Mouse (Mus musculus) midbrain, embryonic 16.5 days (tissue): ENCODE measurements around the gene Bcl6b. TPM values are rescaled to one million over a fixed set of nuclear protein-coding genes. Genes with fewer than 3 reads are reported as not detected.
A peak's percentile ranks its signal among the peaks of the same experiment; 100 is the strongest.

Experiments
- ATAC-seq: fragments of 200-750 bp; cut with Nextera tagmentation; 2 replicates; pipeline ENCODE4 v1.8.0; 2017; ENCODE audit warnings: moderate TSS enrichment
- H3K27ac ChIP-seq: fragments of 300-500 bp; sonication (generic); 2 replicates; pipeline ENCODE4 v1.5.1; 2014; ENCODE audit warnings: mild to moderate bottlenecking, low read length, mixed read lengths
- H3K27me3 ChIP-seq: fragments of 300-500 bp; sonication (generic); 2 replicates; pipeline ENCODE4 v1.6.1; 2014; ENCODE audit warnings: low read depth, low read length, mixed read lengths; ENCODE audit not compliant: control insufficient read depth, insufficient read depth
- H3K36me3 ChIP-seq: fragments of 300-500 bp; sonication (generic); 2 replicates; pipeline ENCODE4 v1.6.1; 2014; ENCODE audit warnings: mild to moderate bottlenecking, low read length, moderate library complexity, mixed read lengths; ENCODE audit not compliant: control insufficient read depth, insufficient read depth
- H3K4me1 ChIP-seq: fragments of 300-500 bp; sonication (generic); 2 replicates; pipeline ENCODE4 v1.6.1; 2014; ENCODE audit warnings: mild to moderate bottlenecking, low read length, mixed read lengths; ENCODE audit not compliant: control insufficient read depth, insufficient read depth
- H3K4me2 ChIP-seq: fragments of 300-500 bp; sonication (generic); 2 replicates; pipeline ENCODE4 v1.6.1; 2014; ENCODE audit warnings: mild to moderate bottlenecking, low read length, mixed read lengths
- H3K4me3 ChIP-seq: fragments of 300-500 bp; sonication (generic); 2 replicates; pipeline ENCODE4 v1.5.1; 2014; ENCODE audit warnings: low read depth, mild to moderate bottlenecking, low read length, moderate library complexity, mixed read lengths
- H3K9ac ChIP-seq: fragments of 300-500 bp; sonication (generic); 2 replicates; pipeline ENCODE4 v1.6.1; 2014; ENCODE audit warnings: low read depth, low read length, mixed read lengths
- H3K9me3 ChIP-seq: fragments of 300-500 bp; sonication (generic); replicated peaks from 2 replicates; pipeline ENCODE4 v1.6.1; 2014; ENCODE audit warnings: mild to moderate bottlenecking, low read length, mixed read lengths; ENCODE audit not compliant: control insufficient read depth, poor library complexity, severe bottlenecking
- WGBS: fragments of 180-500 bp; shearing (Covaris S2); extraction: QIAGEN DNeasy Blood & Tissue Kit; methylation state at CpG from one replicate; pipeline ENCODE4 v1.1.7; 2014; 5-methylcytosine and 5-hydroxymethylcytosine counted together
- polyA plus RNA-seq: library from polyadenylated mRNA; unstranded; fragments of >200 nt; fragmentation: Nextera tagmentation; extraction: Ambion mirVana; gene quantifications from 2 replicates; pipeline ENCODE4 v1.2.1, GENCODE M21; 2015

Bcl6b gene
- polyA plus RNA-seq, 1 experiment from 2014 or later = 5.1 TPM

- no peaks in the 10 kb centered on the region for H3K9me3 ChIP-seq
- H3K4me2 ChIP-seq = no peak overlapping the region
- H3K4me1 ChIP-seq = peaks cover 28% of the 10 kb centered on the region
- WGBS = 92% methylated on average over 12 of the region's 12 CpGs
- peaks cover 13% of the 10 kb centered on the region for H3K36me3 ChIP-seq
- no peak overlapping the region for H3K9ac ChIP-seq
- no peak for ATAC-seq
- H3K27me3 ChIP-seq = peaks cover 7% of the 10 kb centered on the region
- no peak overlapping the region for H3K4me3 ChIP-seq
- H3K27ac ChIP-seq = no peak overlapping the region
These were observed 5.8 kb upstream of the Bcl6b start for GRCm38 (mm10) chr11:70235254-70235900.

- 88% methylated on average over 8 of the region's 8 CpGs for WGBS
- Histone ChIP-seq H3K36me3 (peaks cover 13% of the 10 kb centered on the region), H3K9ac (no peak overlapping the region), H3K4me1 (peaks cover 29% of the 10 kb centered on the region), H3K4me2 (no peak overlapping the region), H3K27me3 (peaks cover 13% of the 10 kb centered on the region), H3K4me3 (no peak overlapping the region), H3K9me3 (no peaks in the 10 kb centered on the region), H3K27ac (no peak overlapping the region)
- no peak for ATAC-seq
These were observed 4.9 kb upstream of the Bcl6b start for GRCm38 (mm10) chr11:70234497-70234896.

DNA sequence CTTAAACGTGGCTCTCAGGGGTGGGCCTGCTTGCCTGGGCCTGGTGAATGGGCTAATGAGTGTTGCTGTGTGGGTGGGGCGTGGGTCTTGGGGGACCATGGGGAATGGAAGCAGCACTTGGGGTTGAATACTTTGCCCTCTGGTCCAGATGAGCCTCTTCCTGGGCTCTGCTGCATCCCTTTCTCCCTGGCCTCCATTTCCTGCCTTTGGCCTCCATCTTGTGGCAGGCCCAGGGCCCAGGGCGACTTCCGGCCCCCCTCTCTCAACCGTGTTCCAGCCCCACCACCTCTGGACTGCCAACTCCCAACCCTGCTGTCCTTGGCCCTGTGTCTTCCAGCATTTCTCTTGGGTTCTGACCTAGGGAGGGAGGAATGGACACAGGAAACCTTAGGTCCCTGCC is 4.4 kb upstream of the Bcl6b start:
- no peak overlapping the region for H3K4me3 ChIP-seq
- WGBS = 57% methylated on average over 5 of the region's 5 CpGs
- no peaks in the 10 kb centered on the region for H3K9me3 ChIP-seq
- H3K4me2 ChIP-seq = no peak overlapping the region
- H3K36me3 ChIP-seq = peaks cover 13% of the 10 kb centered on the region
- ATAC-seq = no peak
- H3K27ac ChIP-seq = no peak overlapping the region
- H3K9ac ChIP-seq = no peak overlapping the region
- peaks cover 13% of the 10 kb centered on the region for H3K27me3 ChIP-seq
- H3K4me1 ChIP-seq = peaks cover 28% of the 10 kb centered on the region

GRCm38 (mm10) chr11:70233016-70233415 is 3.4 kb upstream of the Bcl6b start:
- WGBS = 39% methylated on average over 8 of the region's 8 CpGs
- Histone ChIP-seq H3K4me2 (peak overlapping the region; percentile 54), H3K4me3 (peak overlapping the region; percentile 34), H3K27ac (no peak overlapping the region), H3K36me3 (peaks cover 13% of the 10 kb centered on the region), H3K9me3 (no peaks in the 10 kb centered on the region), H3K27me3 (peaks cover 21% of the 10 kb centered on the region), H3K4me1 (peaks cover 21% of the 10 kb centered on the region), H3K9ac (peak overlapping the region; percentile 63)
- ATAC-seq = no peak

DNA sequence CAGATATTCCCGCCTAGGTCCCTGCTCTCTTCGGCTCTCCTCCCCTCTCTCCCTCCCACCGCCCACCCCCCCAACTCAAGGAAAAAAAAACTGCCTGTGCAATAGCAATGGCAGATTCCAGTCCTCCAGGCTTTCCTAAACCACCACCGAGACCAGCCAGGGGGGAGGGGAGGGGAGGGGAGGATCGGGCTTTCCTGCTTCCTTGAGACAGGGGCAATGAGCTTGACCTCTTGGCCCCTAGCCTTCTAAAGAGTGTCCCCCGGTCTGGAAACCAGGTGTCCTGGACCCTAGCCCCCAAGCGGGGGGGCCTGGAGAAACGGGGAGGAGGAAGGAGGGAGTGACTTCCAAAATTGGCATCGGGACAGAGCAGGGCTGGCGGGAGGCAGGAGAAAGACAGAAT is 2.9 kb upstream of the Bcl6b start:
- H3K27ac ChIP-seq = no peak overlapping the region
- peak overlapping the region; percentile 63 for H3K9ac ChIP-seq
- H3K4me1 ChIP-seq = peaks cover 21% of the 10 kb centered on the region
- H3K4me2 ChIP-seq = peak overlapping the region; percentile 54
- peaks cover 13% of the 10 kb centered on the region for H3K36me3 ChIP-seq
- H3K9me3 ChIP-seq = no peaks in the 10 kb centered on the region
- H3K4me3 ChIP-seq = peak overlapping the region; percentile 34
- ATAC-seq = no peak
- peaks cover 26% of the 10 kb centered on the region for H3K27me3 ChIP-seq
- WGBS = 11% methylated on average over 9 of the region's 10 CpGs

GRCm38 (mm10) chr11:70230239-70230727 is 685 bp upstream of the Bcl6b start:
- Histone ChIP-seq H3K36me3 (peaks cover 10% of the 10 kb centered on the region), H3K9ac (no peak overlapping the region), H3K27ac (peak overlapping the region; percentile 17; the same call in 1 of the 2 replicates), H3K4me3 (peak overlapping the region; percentile 9; the same call in 1 of the 2 replicates), H3K4me2 (peak overlapping the region; percentile 33; the same call in 1 of the 2 replicates), H3K9me3 (no peaks in the 10 kb centered on the region), H3K4me1 (peaks cover 18% of the 10 kb centered on the region), H3K27me3 (peaks cover 35% of the 10 kb centered on the region)
- no peak for ATAC-seq
- 1% methylated on average over 32 of the region's 32 CpGs for WGBS

- Histone ChIP-seq H3K27me3 (peaks cover 37% of the 10 kb centered on the region), H3K27ac (no peak overlapping the region), H3K9ac (peak overlapping the region; percentile 27), H3K9me3 (no peaks in the 10 kb centered on the region), H3K36me3 (no peaks in the 10 kb centered on the region), H3K4me3 (peak overlapping the region; percentile 27), H3K4me1 (peaks cover 18% of the 10 kb centered on the region), H3K4me2 (peak overlapping the region; percentile 54)
- under 1% methylated on average over 19 of the region's 19 CpGs for WGBS
- ATAC-seq = no peak
These were observed 770 bp downstream of the Bcl6b start for GRCm38 (mm10) chr11:70228828-70229227.

DNA sequence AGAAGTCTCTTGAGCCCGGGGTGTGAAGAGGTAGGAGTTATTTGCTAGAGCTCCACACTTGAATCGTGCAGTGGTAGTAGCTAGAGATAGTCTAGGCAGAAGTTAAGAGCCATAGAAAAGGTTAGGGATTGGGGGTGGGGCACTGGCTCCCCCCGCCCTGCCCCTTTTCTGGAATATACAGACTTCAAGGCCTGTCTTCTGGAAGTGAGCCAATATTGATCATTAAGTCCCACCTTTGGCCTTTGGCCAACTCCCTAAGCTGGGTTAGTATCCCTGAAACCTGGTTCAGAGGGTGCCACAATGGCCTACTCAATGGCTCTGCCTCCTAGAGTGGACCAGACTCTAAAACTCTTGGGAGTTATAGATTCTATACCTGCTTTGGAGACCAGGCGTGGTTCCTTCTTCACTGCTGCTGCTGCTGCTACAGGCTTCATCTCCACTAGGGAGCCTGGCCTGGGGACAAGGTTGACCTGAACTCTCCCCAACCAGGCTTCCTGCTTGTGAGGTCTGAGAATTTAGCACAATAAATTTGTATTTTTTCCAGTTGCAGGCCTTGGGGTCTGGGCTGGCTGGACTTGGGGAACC is 1.8 kb downstream of the Bcl6b start:
- H3K9ac ChIP-seq = no peak overlapping the region
- ATAC-seq = no peak
- H3K4me1 ChIP-seq = peaks cover 16% of the 10 kb centered on the region
- H3K36me3 ChIP-seq = no peaks in the 10 kb centered on the region
- no peak overlapping the region for H3K4me3 ChIP-seq
- peaks cover 37% of the 10 kb centered on the region for H3K27me3 ChIP-seq
- WGBS = 88% methylated on average over 4 of the region's 4 CpGs
- no peak overlapping the region for H3K4me2 ChIP-seq
- no peaks in the 10 kb centered on the region for H3K9me3 ChIP-seq
- no peak overlapping the region for H3K27ac ChIP-seq

GRCm38 (mm10) chr11:70227126-70227525 is 2.5 kb downstream of the Bcl6b start:
- Histone ChIP-seq H3K4me2 (peak overlapping the region; percentile 56), H3K4me1 (peaks cover 19% of the 10 kb centered on the region), H3K27ac (no peak overlapping the region), H3K27me3 (peaks cover 37% of the 10 kb centered on the region), H3K9ac (no peak overlapping the region), H3K36me3 (no peaks in the 10 kb centered on the region), H3K4me3 (peak overlapping the region; percentile 36), H3K9me3 (no peaks in the 10 kb centered on the region)
- no peak for ATAC-seq
- 37% methylated on average over 5 of the region's 5 CpGs for WGBS
